Mouse (Mus musculus): ENCODE data around the gene Dlgap1.

The Dlgap1 gene

GRCm38 (mm10) chr17:70457103-70457502 lies 488.2 kb downstream of the Dlgap1 start:
- DNase-seq (ENCODE audit: low read depth, low spot score), result no peak

GRCm38 (mm10) chr17:70462231-70462630 lies 493.4 kb downstream of the Dlgap1 start:
- DNase-seq (ENCODE audit: low read depth, low spot score), result no peak

GRCm38 (mm10) chr17:70462771-70463491 lies 494.1 kb downstream of the Dlgap1 start:
- no peak for DNase-seq (ENCODE audit: low read depth, low spot score)

GRCm38 (mm10) chr17:70466413-70466812 lies 497.5 kb downstream of the Dlgap1 start:
- no peak for DNase-seq (ENCODE audit: low read depth, low spot score)

GRCm38 (mm10) chr17:70470970-70471371 lies 502.1 kb downstream of the Dlgap1 start:
- no peak for DNase-seq (ENCODE audit: low read depth, low spot score)

- no peak for DNase-seq (ENCODE audit: low read depth, low spot score)
These were observed 503.3 kb downstream of the Dlgap1 start for GRCm38 (mm10) chr17:70472162-70472561.

- DNase-seq (ENCODE audit: low read depth, low spot score), result no peak
These were observed 505.0 kb downstream of the Dlgap1 start for GRCm38 (mm10) chr17:70473871-70474270.

- no peak for DNase-seq (ENCODE audit: low read depth, low spot score)
These were observed 514.8 kb downstream of the Dlgap1 start for GRCm38 (mm10) chr17:70483716-70484115.

GRCm38 (mm10) chr17:70485668-70486067 lies 516.8 kb downstream of the Dlgap1 start:
- DNase-seq (ENCODE audit: low read depth, low spot score), result no peak

GRCm38 (mm10) chr17:70486259-70486658 lies 517.4 kb downstream of the Dlgap1 start:
- DNase-seq (ENCODE audit: low read depth, low spot score), result no peak

GRCm38 (mm10) chr17:70486831-70487230 lies 518.0 kb downstream of the Dlgap1 start:
- no peak for DNase-seq (ENCODE audit: low read depth, low spot score)

GRCm38 (mm10) chr17:70488784-70489265 lies 520.0 kb downstream of the Dlgap1 start:
- no peak for DNase-seq (ENCODE audit: low read depth, low spot score)

GRCm38 (mm10) chr17:70491575-70491974 lies 522.7 kb downstream of the Dlgap1 start:
- no peak for DNase-seq (ENCODE audit: low read depth, low spot score)

GRCm38 (mm10) chr17:70494338-70494737 lies 525.5 kb downstream of the Dlgap1 start:
- DNase-seq (ENCODE audit: low read depth, low spot score), result no peak

- no peak for DNase-seq (ENCODE audit: low read depth, low spot score)
These were observed 529.4 kb downstream of the Dlgap1 start for GRCm38 (mm10) chr17:70498256-70498655.

GRCm38 (mm10) chr17:70501933-70502332 lies 533.1 kb downstream of the Dlgap1 start:
- no peak for DNase-seq (ENCODE audit: low read depth, low spot score)

- no peak for DNase-seq (ENCODE audit: low read depth, low spot score)
These were observed 538.9 kb downstream of the Dlgap1 start for GRCm38 (mm10) chr17:70507759-70508158.

GRCm38 (mm10) chr17:70510441-70510840 lies 541.6 kb downstream of the Dlgap1 start:
- no peak for DNase-seq (ENCODE audit: low read depth, low spot score)

GRCm38 (mm10) chr17:70511401-70511800 lies 542.5 kb downstream of the Dlgap1 start:
- DNase-seq (ENCODE audit: low read depth, low spot score), result no peak

GRCm38 (mm10) chr17:70513736-70514135 lies 544.9 kb downstream of the Dlgap1 start:
- DNase-seq (ENCODE audit: low read depth, low spot score), result no peak

- no peak for DNase-seq (ENCODE audit: low read depth, low spot score)
These were observed 547.6 kb downstream of the Dlgap1 start for GRCm38 (mm10) chr17:70516506-70516905.

- no peak for DNase-seq (ENCODE audit: low read depth, low spot score)
These were observed 548.5 kb downstream of the Dlgap1 start for GRCm38 (mm10) chr17:70517333-70517732.

- no peak for DNase-seq (ENCODE audit: low read depth, low spot score)
These were observed 552.4 kb downstream of the Dlgap1 start for GRCm38 (mm10) chr17:70521058-70521851.
